In genomic region chr2:93811812-93812211, GRCm38 (mm10) we compare ENCODE assay signal across 8 mouse cellular contexts. TPM values are rescaled to one million over a fixed set of nuclear protein-coding genes. Genes with fewer than 3 reads are reported as not detected.
DNase-seq lines count a peak whose midpoint lies in the region; ATAC-seq and TF ChIP-seq lines count a peak whose summit lies in the region.

No protein-coding gene starts in this region.

- H3K36me3 ChIP-seq in neural tube, embryonic 15.5 days: peaks cover 53% of the 10 kb centered on the region
- H3K36me3 ChIP-seq in forebrain, postnatal 0 days (ENCODE audit: insufficient read depth): peaks cover 61% of the 10 kb centered on the region

- ATAC-seq in frontal cortex, adult (ENCODE audit: low TSS enrichment): peak; percentile 39; the same call in 1 of the 2 replicates
- ATAC-seq in neural tube, embryonic 15.5 days (ENCODE audit: low FRiP score): no peak
- ATAC-seq in forebrain, postnatal 0 days: peak; percentile 63; the same call in 1 of the 2 replicates

- no peak for DNase-seq in frontal cortex, postnatal 25 days (ENCODE audit: low spot score in 2 of 2)
- DNase-seq in neural tube, embryonic 10.5 days (ENCODE audit: extremely low spot score, low spot score): peak; percentile 59
- DNase-seq in c-Kit-positive CD71-negative TER-119-negative erythroid progenitor cells, embryonic 14.5 days (ENCODE audit: low read depth): peak; percentile 53
- peak; percentile 68 for DNase-seq in forebrain, postnatal 0 days
- DNase-seq in lung, adult 18-20 months: peak; percentile 36 to 45
- peak; percentile 54 to 85 for DNase-seq in spleen, postnatal 10 days (ENCODE audit: low spot score in 2 of 2)

- peak; percentile 87 for TF ChIP-seq CTCF in forebrain, postnatal 0 days (IDR thresholded peaks at IDR 0.05; ENCODE audit: low read depth)

- no peak overlapping the region for H3K9ac ChIP-seq in neural tube, embryonic 15.5 days (replicated peaks)
- no peak overlapping the region for H3K9ac ChIP-seq in forebrain, postnatal 0 days

- H3K4me2 ChIP-seq in neural tube, embryonic 15.5 days: no peak overlapping the region
- H3K4me2 ChIP-seq in forebrain, postnatal 0 days (ENCODE audit: low read depth): no peak overlapping the region

- no peaks in the 10 kb centered on the region for H3K4me1 ChIP-seq in neural tube, embryonic 15.5 days
- H3K4me1 ChIP-seq in forebrain, postnatal 0 days (ENCODE audit: insufficient read depth): no peaks in the 10 kb centered on the region

- H3K4me3 ChIP-seq in neural tube, embryonic 15.5 days (replicated peaks): no peak overlapping the region
- no peak overlapping the region for H3K4me3 ChIP-seq in forebrain, postnatal 0 days (ENCODE audit: low read depth, low read length)

- H3K27me3 ChIP-seq in neural tube, embryonic 15.5 days (replicated peaks): no peaks in the 10 kb centered on the region
- no peaks in the 10 kb centered on the region for H3K27me3 ChIP-seq in forebrain, postnatal 0 days (ENCODE audit: insufficient read depth, low read length)

- H3K9me3 ChIP-seq in neural tube, embryonic 15.5 days (replicated peaks): no peaks in the 10 kb centered on the region
- H3K9me3 ChIP-seq in forebrain, postnatal 0 days (ENCODE audit: low read length): no peaks in the 10 kb centered on the region

- 30% methylated on average over 4 of the region's 4 CpGs for WGBS in neural tube, embryonic 15.5 days
- 34% methylated on average over 4 of the region's 4 CpGs for WGBS in forebrain, postnatal 0 days

- H3K27ac ChIP-seq in neural tube, embryonic 15.5 days (replicated peaks): no peak overlapping the region
- H3K27ac ChIP-seq in forebrain, postnatal 0 days (ENCODE audit: low read depth, low read length): no peak overlapping the region

RNA-seq across cellular contexts. Expression of gene Ext2, which starts 10.6 kb away (rescaled TPM):
- 69.7 and 77.0 TPM in 2 replicates for polyA plus RNA-seq in neural tube, embryonic 15.5 days (2015; fragmentation: Nextera tagmentation; extraction: Ambion mirVana)
- 31.4 and 37.7 TPM in 2 replicates for total RNA-seq in forebrain, postnatal 0 days (2014; rRNA removed)
- polyA plus RNA-seq in forebrain, postnatal 0 days (2015; fragmentation: Nextera tagmentation; extraction: Ambion mirVana): 67.8 and 68.6 TPM in 2 replicates

RNA-seq across cellular contexts. Expression of gene Accs, which starts 37.9 kb away (rescaled TPM):
- 4.2 and 5.4 TPM in 2 replicates for polyA plus RNA-seq in neural tube, embryonic 15.5 days (2015; fragmentation: Nextera tagmentation; extraction: Ambion mirVana)
- total RNA-seq in forebrain, postnatal 0 days (2014; rRNA removed): 14.2 and 15.2 TPM in 2 replicates
- 3.8 and 5.1 TPM in 2 replicates for polyA plus RNA-seq in forebrain, postnatal 0 days (2015; fragmentation: Nextera tagmentation; extraction: Ambion mirVana)

RNA-seq across cellular contexts. Expression of gene Accsl, which starts 57.1 kb away (rescaled TPM):
- polyA plus RNA-seq in neural tube, embryonic 15.5 days (2015; fragmentation: Nextera tagmentation; extraction: Ambion mirVana): 0.23 and 0.37 TPM in 2 replicates
- 0.08 and 1.2 TPM in 2 replicates for total RNA-seq in forebrain, postnatal 0 days (2014; rRNA removed)
- polyA plus RNA-seq in forebrain, postnatal 0 days (2015; fragmentation: Nextera tagmentation; extraction: Ambion mirVana): 0.22 and 0.38 TPM in 2 replicates

Comparison
In these comparisons a context has a peak if more than half of its experiments do, and no peak if none do; other contexts are left out.
1. DNase-seq: peak in neural tube, embryonic 10.5 days (single experiment), c-Kit-positive CD71-negative TER-119-negative erythroid progenitor cells, embryonic 14.5 days (single experiment), forebrain, postnatal 0 days (single experiment), lung, adult 18-20 months (2 of 2) and spleen, postnatal 10 days (2 of 2); none in frontal cortex, postnatal 25 days (0 of 2).